Mouse (Mus musculus): ENCODE measurements around the gene Gm20388. TPM values are rescaled to one million over a fixed set of nuclear protein-coding genes. Genes with fewer than 3 reads are reported as not detected.

Gene Gm20388
- polyA plus RNA-seq, 1 experiment from 2014 or later = not detected

DNA sequence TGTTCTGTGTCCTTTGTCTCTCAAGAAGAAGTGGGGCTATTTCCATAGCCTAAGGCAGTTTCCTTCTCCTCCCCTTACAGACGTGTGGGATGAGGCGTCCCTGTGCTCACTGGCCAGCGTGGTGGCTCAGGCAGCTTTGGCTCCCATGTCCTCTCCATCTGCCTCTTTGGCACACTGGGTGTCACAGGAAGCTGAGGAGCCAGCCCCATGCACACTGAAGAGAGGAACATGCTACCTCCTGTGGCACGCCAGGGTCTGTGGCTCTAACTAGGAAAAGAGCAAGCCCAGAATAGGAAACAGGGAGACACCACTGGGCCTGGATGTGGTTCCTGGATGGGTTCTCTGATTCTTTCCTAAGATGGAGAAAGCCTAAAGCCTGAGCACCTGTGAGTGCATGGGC lies 2138.6 kb downstream of the Gm20388 start:
- DNase-seq (ENCODE audit: low spot score) (no peak), ATAC-seq (ENCODE audit: insufficient number of reproducible peaks, low FRiP score, low TSS enrichment, low read depth) (no peak)
- Histone ChIP-seq H3K36me3 (ENCODE audit: control insufficient read depth, insufficient read depth, low read length) (no peaks in the 10 kb centered on the region), H3K4me3 (ENCODE audit: low read depth, low read length) (no peak overlapping the region), H3K4me1 (ENCODE audit: control insufficient read depth, insufficient read depth, low read length) (peaks cover 16% of the 10 kb centered on the region), H3K27me3 (ENCODE audit: control insufficient read depth, insufficient read depth, low read length) (no peaks in the 10 kb centered on the region), H3K9ac (ENCODE audit: low read length) (no peak overlapping the region), H3K4me2 (ENCODE audit: low read depth, severe bottlenecking) (no peak overlapping the region), H3K9me3 (ENCODE audit: control insufficient read depth, low read length) (no peaks in the 10 kb centered on the region), H3K27ac (replicated peaks; ENCODE audit: low read depth, low read length) (no peak overlapping the region)
- WGBS = 96% methylated on average over 4 of the region's 4 CpGs

- Histone ChIP-seq H3K4me2 (ENCODE audit: low read depth, severe bottlenecking) (no peak overlapping the region), H3K4me1 (ENCODE audit: control insufficient read depth, insufficient read depth, low read length) (peaks cover 16% of the 10 kb centered on the region), H3K27ac (replicated peaks; ENCODE audit: low read depth, low read length) (no peak overlapping the region), H3K27me3 (ENCODE audit: control insufficient read depth, insufficient read depth, low read length) (no peaks in the 10 kb centered on the region), H3K9ac (ENCODE audit: low read length) (no peak overlapping the region), H3K9me3 (ENCODE audit: control insufficient read depth, low read length) (no peaks in the 10 kb centered on the region), H3K4me3 (ENCODE audit: low read depth, low read length) (no peak overlapping the region), H3K36me3 (ENCODE audit: control insufficient read depth, insufficient read depth, low read length) (no peaks in the 10 kb centered on the region)
- WGBS = 78% methylated on average over 2 of the region's 2 CpGs
- no peak for DNase-seq (ENCODE audit: low spot score)
- no peak for ATAC-seq (ENCODE audit: insufficient number of reproducible peaks, low FRiP score, low TSS enrichment, low read depth)
Measured at GRCm38 (mm10) chr8:122049923-122050322, 2139.3 kb downstream of the Gm20388 start.

- WGBS = 92% methylated on average over 9 of the region's 9 CpGs
- no peak for ATAC-seq (ENCODE audit: insufficient number of reproducible peaks, low FRiP score, low TSS enrichment, low read depth)
- DNase-seq (ENCODE audit: low spot score) = no peak
- Histone ChIP-seq H3K27ac (replicated peaks; ENCODE audit: low read depth, low read length) (no peak overlapping the region), H3K27me3 (ENCODE audit: control insufficient read depth, insufficient read depth, low read length) (no peaks in the 10 kb centered on the region), H3K9ac (ENCODE audit: low read length) (no peak overlapping the region), H3K36me3 (ENCODE audit: control insufficient read depth, insufficient read depth, low read length) (no peaks in the 10 kb centered on the region), H3K4me3 (ENCODE audit: low read depth, low read length) (no peak overlapping the region; the same call in 1 of the 2 replicates), H3K9me3 (ENCODE audit: control insufficient read depth, low read length) (no peaks in the 10 kb centered on the region), H3K4me1 (ENCODE audit: control insufficient read depth, insufficient read depth, low read length) (peaks cover 17% of the 10 kb centered on the region), H3K4me2 (ENCODE audit: low read depth, severe bottlenecking) (no peak overlapping the region)
Measured at GRCm38 (mm10) chr8:122050620-122051019, 2140.0 kb downstream of the Gm20388 start.

DNA sequence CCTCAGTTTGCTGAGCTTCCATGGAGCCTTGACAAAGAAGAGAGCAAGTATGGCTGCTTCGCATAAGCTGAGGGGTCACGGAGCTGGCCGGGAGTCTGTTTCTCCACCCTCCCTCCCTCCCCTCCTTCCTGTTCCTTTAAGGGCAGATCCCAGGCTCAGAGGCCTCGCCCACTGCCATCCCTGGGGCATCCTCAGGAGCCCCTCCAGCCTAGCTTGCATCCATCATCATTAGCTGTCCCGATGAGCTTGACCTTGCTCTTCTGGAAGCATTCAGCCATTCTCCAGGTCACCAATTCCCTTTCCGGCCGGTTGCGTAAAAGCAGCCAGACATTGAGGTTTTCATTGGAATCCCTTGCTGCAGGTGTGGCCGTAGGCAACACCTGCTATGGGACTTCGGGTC lies 2144.7 kb downstream of the Gm20388 start:
- WGBS = 43% methylated on average over 10 of the region's 10 CpGs
- Histone ChIP-seq H3K4me2 (ENCODE audit: low read depth, severe bottlenecking) (no peak overlapping the region), H3K27me3 (ENCODE audit: control insufficient read depth, insufficient read depth, low read length) (no peaks in the 10 kb centered on the region), H3K4me3 (ENCODE audit: low read depth, low read length) (no peak overlapping the region), H3K4me1 (ENCODE audit: control insufficient read depth, insufficient read depth, low read length) (peaks cover 13% of the 10 kb centered on the region), H3K36me3 (ENCODE audit: control insufficient read depth, insufficient read depth, low read length) (no peaks in the 10 kb centered on the region), H3K9ac (ENCODE audit: low read length) (no peak overlapping the region), H3K27ac (replicated peaks; ENCODE audit: low read depth, low read length) (no peak overlapping the region), H3K9me3 (ENCODE audit: control insufficient read depth, low read length) (no peaks in the 10 kb centered on the region)
- DNase-seq (ENCODE audit: low spot score) = no peak
- no peak for ATAC-seq (ENCODE audit: insufficient number of reproducible peaks, low FRiP score, low TSS enrichment, low read depth)

DNA sequence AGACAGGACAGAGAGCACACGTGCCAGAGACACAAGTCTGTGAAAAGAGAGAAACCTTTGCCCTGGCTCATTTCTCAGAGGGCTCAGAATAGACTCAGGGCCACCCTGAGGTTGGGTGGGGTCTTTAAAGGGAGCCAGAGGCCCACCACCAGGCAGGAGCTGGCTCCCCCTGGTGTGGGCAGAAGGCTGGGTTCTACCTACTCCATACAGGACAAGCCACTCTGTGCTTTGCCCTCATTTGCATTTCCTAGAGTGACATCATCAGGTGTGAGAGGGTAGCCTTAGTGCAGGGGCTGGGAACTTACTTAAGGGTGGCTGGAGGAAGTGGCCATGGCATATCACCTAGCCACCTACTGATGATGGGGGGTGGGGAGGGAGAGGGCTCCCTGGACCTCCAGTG lies 2145.5 kb downstream of the Gm20388 start:
- Histone ChIP-seq H3K4me2 (ENCODE audit: low read depth, severe bottlenecking) (no peak overlapping the region), H3K27ac (replicated peaks; ENCODE audit: low read depth, low read length) (no peak overlapping the region), H3K9me3 (ENCODE audit: control insufficient read depth, low read length) (no peaks in the 10 kb centered on the region), H3K4me1 (ENCODE audit: control insufficient read depth, insufficient read depth, low read length) (peaks cover 15% of the 10 kb centered on the region), H3K27me3 (ENCODE audit: control insufficient read depth, insufficient read depth, low read length) (no peaks in the 10 kb centered on the region), H3K4me3 (ENCODE audit: low read depth, low read length) (no peak overlapping the region), H3K9ac (ENCODE audit: low read length) (no peak overlapping the region), H3K36me3 (ENCODE audit: control insufficient read depth, insufficient read depth, low read length) (no peaks in the 10 kb centered on the region)
- no peak for DNase-seq (ENCODE audit: low spot score)
- WGBS = 32% methylated on average over 1 of the region's 1 CpGs
- ATAC-seq (ENCODE audit: insufficient number of reproducible peaks, low FRiP score, low TSS enrichment, low read depth) = no peak

GRCm38 (mm10) chr8:122056882-122057281 lies 2146.2 kb downstream of the Gm20388 start:
- Histone ChIP-seq H3K9ac (ENCODE audit: low read length) (no peak overlapping the region), H3K27me3 (ENCODE audit: control insufficient read depth, insufficient read depth, low read length) (no peaks in the 10 kb centered on the region), H3K9me3 (ENCODE audit: control insufficient read depth, low read length) (no peaks in the 10 kb centered on the region), H3K27ac (replicated peaks; ENCODE audit: low read depth, low read length) (no peak overlapping the region), H3K4me3 (ENCODE audit: low read depth, low read length) (no peak overlapping the region), H3K36me3 (ENCODE audit: control insufficient read depth, insufficient read depth, low read length) (no peaks in the 10 kb centered on the region), H3K4me1 (ENCODE audit: control insufficient read depth, insufficient read depth, low read length) (peaks cover 15% of the 10 kb centered on the region), H3K4me2 (ENCODE audit: low read depth, severe bottlenecking) (no peak overlapping the region)
- DNase-seq (ENCODE audit: low spot score) (no peak), ATAC-seq (ENCODE audit: insufficient number of reproducible peaks, low FRiP score, low TSS enrichment, low read depth) (no peak)
- WGBS = 61% methylated on average over 7 of the region's 7 CpGs

- no peak for ATAC-seq (ENCODE audit: insufficient number of reproducible peaks, low FRiP score, low TSS enrichment, low read depth)
- no peaks in the 10 kb centered on the region for H3K9me3 ChIP-seq (ENCODE audit: control insufficient read depth, low read length)
- 68% methylated on average over 9 of the region's 9 CpGs for WGBS
Measured at GRCm38 (mm10) chr8:122058510-122058909, 2147.9 kb downstream of the Gm20388 start.

GRCm38 (mm10) chr8:122058951-122059350 lies 2148.3 kb downstream of the Gm20388 start:
- 82% methylated on average over 8 of the region's 8 CpGs for WGBS
- H3K9me3 ChIP-seq (ENCODE audit: control insufficient read depth, low read length) = no peaks in the 10 kb centered on the region
- no peak for ATAC-seq (ENCODE audit: insufficient number of reproducible peaks, low FRiP score, low TSS enrichment, low read depth)

More at GRCm38 (mm10) chr8:122058510-122058909, 2147.9 kb downstream of the Gm20388 start:
- Histone ChIP-seq H3K4me3 (ENCODE audit: low read depth, low read length) (no peak overlapping the region), H3K4me2 (ENCODE audit: low read depth, severe bottlenecking) (no peak overlapping the region), H3K4me1 (ENCODE audit: control insufficient read depth, insufficient read depth, low read length) (peaks cover 20% of the 10 kb centered on the region), H3K9ac (ENCODE audit: low read length) (no peak overlapping the region), H3K27me3 (ENCODE audit: control insufficient read depth, insufficient read depth, low read length) (no peaks in the 10 kb centered on the region), H3K27ac (replicated peaks; ENCODE audit: low read depth, low read length) (no peak overlapping the region), H3K36me3 (ENCODE audit: control insufficient read depth, insufficient read depth, low read length) (no peaks in the 10 kb centered on the region)
- no peak for DNase-seq (ENCODE audit: low spot score)

DNA sequence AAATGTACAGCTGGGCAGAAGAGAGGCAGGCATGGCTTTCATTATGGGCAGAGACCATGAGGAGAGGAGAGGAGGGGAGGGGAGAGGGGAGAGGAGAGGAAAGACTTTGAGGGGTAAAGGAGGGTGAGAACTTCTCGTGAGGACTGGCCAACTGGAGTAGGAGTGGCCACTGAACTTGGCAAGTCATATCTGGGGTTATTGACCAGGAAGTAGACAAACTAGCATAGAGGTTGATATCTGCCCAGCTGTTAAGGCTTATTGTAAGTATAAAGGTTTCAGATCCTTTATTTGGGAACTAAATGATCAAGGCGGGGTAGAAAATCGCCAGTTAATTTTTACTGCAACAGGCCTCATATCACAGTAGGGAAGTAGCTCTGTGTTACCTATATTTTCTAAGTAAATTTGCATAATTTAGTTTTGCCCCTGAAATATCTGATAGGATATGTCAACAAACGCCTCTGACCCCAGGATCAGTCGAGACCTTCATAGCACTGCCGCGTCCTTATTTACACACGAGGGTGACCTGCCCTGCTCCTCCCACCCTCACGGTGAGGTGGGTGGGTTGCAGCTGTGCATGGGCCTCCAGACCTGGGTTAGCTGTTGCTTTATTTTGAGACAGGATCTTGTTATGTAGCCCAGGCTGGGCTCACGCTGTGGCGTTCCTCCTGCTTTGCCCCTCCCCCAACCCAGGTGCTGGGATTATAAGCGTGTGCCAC lies 2152.0 kb downstream of the Gm20388 start:
- Histone ChIP-seq H3K4me3 (ENCODE audit: low read depth, low read length) (no peak overlapping the region), H3K9me3 (ENCODE audit: control insufficient read depth, low read length) (no peaks in the 10 kb centered on the region), H3K9ac (ENCODE audit: low read length) (no peak overlapping the region), H3K4me1 (ENCODE audit: control insufficient read depth, insufficient read depth, low read length) (peaks cover 9% of the 10 kb centered on the region), H3K4me2 (ENCODE audit: low read depth, severe bottlenecking) (no peak overlapping the region), H3K36me3 (ENCODE audit: control insufficient read depth, insufficient read depth, low read length) (no peaks in the 10 kb centered on the region), H3K27me3 (ENCODE audit: control insufficient read depth, insufficient read depth, low read length) (no peaks in the 10 kb centered on the region), H3K27ac (replicated peaks; ENCODE audit: low read depth, low read length) (no peak overlapping the region)
- no peak for ATAC-seq (ENCODE audit: insufficient number of reproducible peaks, low FRiP score, low TSS enrichment, low read depth)
- DNase-seq (ENCODE audit: low spot score) = no peak
- WGBS = 75% methylated on average over 12 of the region's 12 CpGs

More at GRCm38 (mm10) chr8:122058951-122059350, 2148.3 kb downstream of the Gm20388 start:
- H3K36me3 ChIP-seq (ENCODE audit: control insufficient read depth, insufficient read depth, low read length) = no peaks in the 10 kb centered on the region
- DNase-seq (ENCODE audit: low spot score) = no peak
- H3K27ac ChIP-seq (replicated peaks; ENCODE audit: low read depth, low read length) = no peak overlapping the region
- H3K9ac ChIP-seq (ENCODE audit: low read length) = no peak overlapping the region
- no peak overlapping the region for H3K4me3 ChIP-seq (ENCODE audit: low read depth, low read length)
- no peak overlapping the region for H3K4me2 ChIP-seq (ENCODE audit: low read depth, severe bottlenecking)
- H3K27me3 ChIP-seq (ENCODE audit: control insufficient read depth, insufficient read depth, low read length) = no peaks in the 10 kb centered on the region
- peaks cover 20% of the 10 kb centered on the region for H3K4me1 ChIP-seq (ENCODE audit: control insufficient read depth, insufficient read depth, low read length)
